Mouse (Mus musculus) T-helper 17 cell (primary cell): ENCODE results near the gene Fbxo39.

Experiments
- in situ Hi-C, 2 experiments: fragments of 300-600 bp; cut with MboI, MseI; formaldehyde crosslinking; loops; 1 replicate in 1 of 2; 2 replicates in 1 of 2; pipeline ENCODE4 v1.15.1; 2025; ENCODE audit warnings: high pct_unique_total_duplicates in 2 of 2

The Fbxo39 gene

DNA sequence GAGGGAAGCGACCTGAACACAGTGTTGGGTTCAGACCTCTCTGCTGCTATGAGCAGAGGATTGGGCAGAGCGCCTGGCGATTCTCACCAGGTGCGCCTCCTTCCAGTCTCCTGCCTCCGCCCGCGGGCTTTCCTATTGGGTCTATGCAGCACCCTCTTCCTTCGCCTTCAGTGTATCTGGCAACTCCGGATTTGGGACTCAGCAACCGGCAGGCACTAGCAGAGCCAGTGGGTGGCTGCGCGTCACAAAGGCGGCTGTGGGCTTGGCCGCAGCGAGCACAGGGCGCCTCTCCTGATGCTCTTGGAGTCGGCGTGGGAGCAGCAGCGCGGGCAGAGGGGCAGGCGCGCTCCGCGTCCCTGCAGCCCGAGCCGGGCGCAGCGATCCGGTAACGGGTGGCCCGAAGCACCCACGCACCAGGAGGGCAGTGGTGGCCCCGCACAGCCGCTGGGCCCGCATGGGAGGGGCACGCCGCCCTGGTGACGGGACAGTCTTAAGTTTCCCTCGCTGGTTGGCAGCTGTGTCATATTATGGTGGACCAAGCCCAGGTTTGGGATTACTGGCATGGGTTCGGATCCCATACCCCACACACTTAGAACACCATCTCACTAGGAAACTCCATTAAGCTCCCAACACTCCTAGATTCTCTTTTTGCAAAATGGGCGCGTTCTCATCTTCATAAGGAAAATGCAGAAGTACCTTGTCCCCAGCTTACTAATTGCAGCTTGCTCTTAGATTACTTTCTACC is at the start of gene Fbxo39:
Gene Fbxo39 (plus strand): TSS at position 294 of the 745 bp plus-strand sequence.
- in situ Hi-C loops: loop anchor here in 1 of 2 experiments (25.0 kb wide), 1 partner anchor 1427 kb away; no protein-coding TSS in a partner anchor

DNA sequence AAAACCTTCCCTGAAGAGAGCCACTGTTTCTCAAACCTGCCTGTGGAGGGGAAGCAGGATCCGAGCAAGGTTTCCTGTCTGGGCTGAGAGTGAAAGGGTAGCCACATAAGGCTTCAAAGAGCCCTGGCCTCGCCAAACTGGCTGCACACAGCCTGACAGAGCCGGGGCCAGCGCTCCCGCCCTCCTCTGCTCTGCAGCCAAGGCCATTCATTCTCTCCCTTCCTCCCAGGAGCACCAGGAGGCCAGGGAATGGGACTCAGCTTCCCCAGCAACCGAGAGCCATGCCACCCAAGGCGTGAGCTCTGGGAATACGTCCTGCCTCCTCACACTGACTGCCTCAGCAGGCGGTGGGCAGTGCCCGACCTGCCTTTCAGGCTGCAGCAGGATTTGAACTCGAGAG is 48.8 kb upstream of the Fbxo39 start:
- in situ Hi-C loops: loop anchor here in 1 of 2 experiments (10.0 kb wide), 1 partner anchor 1619 kb away; no protein-coding TSS in a partner anchor

- in situ Hi-C loops: loop anchor here in 1 of 2 experiments (10.0 kb wide), 1 partner anchor 1618 kb away; no protein-coding TSS in a partner anchor
Observed at GRCm38 (mm10) chr11:72266207-72266959, 47.9 kb upstream of the Fbxo39 start.

DNA sequence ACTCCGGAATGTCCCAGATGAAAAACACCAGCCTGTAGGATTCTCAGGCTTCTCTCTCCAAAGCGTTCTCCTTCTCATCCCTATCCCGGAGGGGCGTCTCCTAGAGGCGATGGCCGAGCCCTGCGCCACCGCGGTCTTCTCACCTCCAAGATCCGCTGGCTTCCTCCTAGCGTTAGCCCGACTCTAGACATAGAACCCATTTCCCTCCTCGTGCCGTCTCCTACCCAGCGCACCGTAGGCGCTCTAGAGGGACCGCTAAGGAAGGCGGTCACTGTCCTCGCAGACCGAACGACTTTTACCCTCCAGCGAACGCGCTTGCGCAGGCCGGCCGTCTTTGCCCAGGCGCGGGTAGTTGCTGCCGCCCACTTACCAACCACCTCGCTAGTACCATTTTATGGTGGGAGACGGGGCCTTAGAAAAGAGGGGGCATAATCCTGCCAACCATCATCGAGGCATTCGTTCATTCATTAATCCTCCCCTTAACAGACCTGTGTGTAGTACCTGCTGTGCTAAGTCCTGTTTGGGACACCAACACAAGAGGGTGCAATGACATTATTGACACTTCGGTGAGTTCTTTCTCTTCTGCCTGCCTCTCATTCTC is 47.2 kb upstream of the Fbxo39 start, which contains the start of gene Slc13a5:
Gene Slc13a5 (minus strand): TSS at position 263 of the 601 bp plus-strand sequence.
- in situ Hi-C loops: loop anchor here in 1 of 2 experiments (10.0 kb wide), 1 partner anchor 1618 kb away; no protein-coding TSS in a partner anchor

DNA sequence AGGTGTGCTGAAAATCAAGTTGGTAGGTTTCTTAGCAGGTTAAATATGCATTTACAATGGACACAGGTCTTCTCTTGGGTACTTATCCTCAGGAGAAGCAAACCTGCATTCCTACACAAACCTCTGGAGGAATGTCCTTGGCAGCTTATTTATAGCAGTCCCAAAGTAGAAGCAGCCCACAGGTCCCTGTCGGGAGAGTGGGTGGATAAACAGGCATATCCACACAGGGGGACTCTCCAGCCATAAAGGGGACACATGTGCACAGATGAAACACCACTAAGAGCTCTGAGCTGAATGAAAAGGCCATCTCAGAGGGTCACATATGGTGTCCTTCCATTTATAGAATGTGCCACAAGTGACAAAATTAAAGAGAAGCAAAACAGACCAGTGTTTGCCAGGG is 42.5 kb upstream of the Fbxo39 start:
- in situ Hi-C loops: no loop called here

DNA sequence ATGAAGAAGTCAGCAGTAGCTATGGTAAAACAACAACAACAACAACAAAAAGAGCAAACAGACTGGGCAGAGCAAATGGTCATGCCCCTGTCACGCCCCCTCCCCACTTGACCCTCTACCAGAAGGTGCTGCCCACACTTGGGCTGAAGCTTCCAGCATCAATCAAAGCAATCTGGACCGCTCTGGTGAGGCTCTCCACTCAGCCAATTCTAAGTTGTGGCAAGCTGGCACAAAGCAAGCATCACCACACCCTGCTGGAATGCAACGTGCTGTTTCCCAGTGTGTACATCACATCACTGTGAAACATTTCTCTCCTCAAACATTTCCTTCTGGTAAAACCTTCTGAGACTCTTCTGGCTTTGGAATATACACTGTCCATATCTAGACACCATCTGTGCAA is 40.9 kb upstream of the Fbxo39 start:
- in situ Hi-C loops: no loop called here

DNA sequence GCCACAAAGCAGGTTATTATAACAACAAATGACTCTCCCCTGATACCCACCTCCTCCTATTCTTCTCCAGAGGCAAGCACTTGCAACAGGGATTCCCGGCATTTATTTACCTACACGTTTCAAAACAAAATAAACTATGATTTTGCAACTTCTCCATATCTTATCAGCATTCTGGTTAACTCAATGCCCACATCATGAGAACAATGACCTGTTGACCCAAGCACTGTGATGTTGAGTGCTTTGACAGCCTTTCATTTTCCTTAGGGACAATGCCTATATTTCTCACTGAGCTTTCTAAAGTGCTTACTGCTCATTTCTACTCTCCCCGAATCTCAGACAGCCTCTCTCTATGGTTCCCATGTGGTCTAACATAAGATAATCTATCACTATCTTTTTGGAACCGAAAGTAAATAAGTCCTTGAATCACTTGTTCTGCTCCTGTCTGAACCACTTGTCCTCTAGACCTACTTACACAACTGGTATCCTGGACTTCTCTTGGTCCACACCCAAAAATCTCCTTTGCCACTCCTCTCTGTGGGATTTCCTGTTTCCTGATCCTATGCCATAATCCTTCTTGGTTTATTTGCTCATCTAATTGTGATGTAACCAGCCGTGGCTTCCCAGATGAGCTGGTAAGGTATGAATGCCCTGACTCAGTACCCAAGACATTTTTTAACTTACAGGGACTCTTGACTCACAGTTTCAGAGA is 32.9 kb upstream of the Fbxo39 start:
- in situ Hi-C loops: no loop called here

- in situ Hi-C loops: no loop called here
Observed at GRCm38 (mm10) chr11:72281852-72282400, 32.3 kb upstream of the Fbxo39 start.

- in situ Hi-C loops: no loop called here
Observed at GRCm38 (mm10) chr11:72283486-72284224, 30.6 kb upstream of the Fbxo39 start.

GRCm38 (mm10) chr11:72284532-72285182 is 29.6 kb upstream of the Fbxo39 start:
- in situ Hi-C loops: no loop called here

- in situ Hi-C loops: no loop called here
Observed at GRCm38 (mm10) chr11:72285971-72286480, 28.2 kb upstream of the Fbxo39 start.

DNA sequence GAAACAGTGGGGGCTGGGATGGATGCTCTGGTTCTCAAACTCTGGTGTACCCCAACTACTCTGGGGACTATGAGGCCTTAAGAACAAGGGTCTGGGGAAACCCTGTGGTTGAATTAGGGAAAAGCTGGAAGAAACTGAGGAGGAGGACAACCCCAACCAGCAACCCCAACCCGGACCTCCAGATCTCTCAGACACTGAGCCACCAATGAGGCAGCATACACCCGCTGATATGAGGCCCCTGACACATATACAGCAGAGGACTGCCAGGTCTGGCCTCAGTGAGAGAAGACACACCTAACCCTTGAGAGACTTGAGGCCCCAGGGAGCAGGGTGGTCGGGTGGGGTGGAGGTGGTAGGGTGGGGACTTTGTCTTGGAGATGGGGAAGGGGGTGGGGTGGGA is 27.6 kb upstream of the Fbxo39 start:
- in situ Hi-C loops: no loop called here

DNA sequence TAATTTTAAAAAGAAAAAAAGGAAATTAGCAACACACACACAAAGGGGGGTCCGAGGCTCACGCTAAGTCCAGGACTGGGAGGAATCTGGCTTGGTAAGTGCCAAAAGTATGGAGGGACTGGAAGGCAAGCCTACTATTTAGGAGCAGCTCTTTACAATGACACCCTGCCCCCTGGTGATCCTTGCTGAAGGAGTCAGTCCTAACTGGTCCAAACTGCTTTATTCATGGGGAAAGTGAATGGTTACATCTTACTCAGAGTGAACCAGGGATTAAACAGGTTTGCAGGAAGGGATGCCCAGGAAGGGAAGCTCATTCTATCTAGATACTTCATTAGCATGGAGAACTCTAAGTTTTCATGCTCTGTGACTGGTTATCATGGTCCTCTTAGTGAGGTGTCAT is 27.1 kb upstream of the Fbxo39 start:
- in situ Hi-C loops: no loop called here

- in situ Hi-C loops: no loop called here
Observed at GRCm38 (mm10) chr11:72287543-72287942, 26.7 kb upstream of the Fbxo39 start.

GRCm38 (mm10) chr11:72293116-72293515 is 21.1 kb upstream of the Fbxo39 start:
- in situ Hi-C loops: no loop called here

- in situ Hi-C loops: loop anchor here in 1 of 2 experiments (25.0 kb wide), 1 partner anchor 1414 kb away; no protein-coding TSS in a partner anchor
Observed at GRCm38 (mm10) chr11:72301334-72301733, 12.9 kb upstream of the Fbxo39 start, which contains the start of gene Xaf1. Gene Xaf1 (plus strand): TSS chr11:72301629.

DNA sequence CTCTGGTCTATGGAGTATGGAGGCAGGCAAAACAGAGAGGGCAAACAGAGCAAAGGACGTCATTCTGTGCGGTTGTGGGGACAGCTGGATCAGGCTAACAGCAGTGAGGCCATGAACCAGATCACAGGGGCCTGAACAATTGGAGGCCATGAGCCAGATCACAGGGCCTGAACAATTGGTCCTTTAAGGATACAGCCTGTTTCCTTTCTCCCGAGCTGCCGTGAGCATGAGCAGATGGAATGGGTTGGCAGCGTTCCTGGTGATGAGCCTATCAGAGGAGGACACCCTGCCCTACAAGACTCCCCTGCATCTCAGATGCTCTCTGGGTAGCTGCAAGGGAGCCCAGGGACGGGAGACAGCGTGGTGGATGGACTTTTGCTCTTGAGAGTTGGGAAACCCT is 12.0 kb upstream of the Fbxo39 start:
- in situ Hi-C loops: loop anchor here in 1 of 2 experiments (25.0 kb wide), 1 partner anchor 1415 kb away; no protein-coding TSS in a partner anchor

GRCm38 (mm10) chr11:72307461-72307860 is 6.8 kb upstream of the Fbxo39 start:
- in situ Hi-C loops: loop anchor here in 1 of 2 experiments (25.0 kb wide), 1 partner anchor 1420 kb away; no protein-coding TSS in a partner anchor

DNA sequence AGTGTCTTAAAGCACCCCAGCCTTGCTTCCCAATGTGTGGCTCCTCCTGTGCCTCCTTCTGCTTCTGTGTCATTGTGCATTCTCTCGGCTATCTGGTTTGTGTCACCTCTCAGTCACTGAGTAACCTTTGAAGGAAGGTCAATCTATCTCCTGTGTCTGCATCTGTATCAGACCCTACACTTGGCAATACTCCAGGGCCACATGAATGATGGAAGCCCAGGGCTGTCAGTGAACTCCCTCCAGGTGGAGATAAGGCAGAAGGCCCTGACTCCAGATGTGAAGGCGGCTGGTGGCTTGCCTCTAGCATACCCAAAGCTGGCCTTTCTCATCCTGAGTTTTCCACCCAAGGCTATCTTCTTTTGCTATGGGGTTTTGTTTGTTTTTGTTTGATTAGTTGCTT is 5.3 kb upstream of the Fbxo39 start:
- in situ Hi-C loops: loop anchor here in 1 of 2 experiments (25.0 kb wide), 1 partner anchor 1422 kb away; no protein-coding TSS in a partner anchor
